Mouse (Mus musculus) layer of hippocampus, adult 18-20 months (tissue): Measurements from ENCODE around the gene St3gal6. TPM values are rescaled to one million over a fixed set of nuclear protein-coding genes. Genes with fewer than 3 reads are reported as not detected.

Experiments used
- DNase-seq, 2 experiments: peaks; one replicate each; pipeline ENCODE4 v3.0.0; 2022; ENCODE audit warnings: low spot score in 2 of 2
- long read RNA-seq: library from polyadenylated mRNA; stranded (forward); transcript quantifications from one replicate; pipeline ENCODE4 v2.0.0, GENCODE M21; 2021
- total RNA-seq, 2 experiments: library from RNA; stranded (reverse); gene quantifications; 2 replicates each; pipeline ENCODE4 v1.2.3; 2021

St3gal6 gene
- total RNA-seq = 10 to 100 TPM; 13.8 to 14.1 TPM
- long read RNA-seq, full-length matches to known transcripts = 4 of 6 reads
- long read RNA-seq, partial matches to known transcripts = 0 of 6 reads
- long read RNA-seq, other reads (novel, unspliced or antisense) = 2 of 6 reads

DNA sequence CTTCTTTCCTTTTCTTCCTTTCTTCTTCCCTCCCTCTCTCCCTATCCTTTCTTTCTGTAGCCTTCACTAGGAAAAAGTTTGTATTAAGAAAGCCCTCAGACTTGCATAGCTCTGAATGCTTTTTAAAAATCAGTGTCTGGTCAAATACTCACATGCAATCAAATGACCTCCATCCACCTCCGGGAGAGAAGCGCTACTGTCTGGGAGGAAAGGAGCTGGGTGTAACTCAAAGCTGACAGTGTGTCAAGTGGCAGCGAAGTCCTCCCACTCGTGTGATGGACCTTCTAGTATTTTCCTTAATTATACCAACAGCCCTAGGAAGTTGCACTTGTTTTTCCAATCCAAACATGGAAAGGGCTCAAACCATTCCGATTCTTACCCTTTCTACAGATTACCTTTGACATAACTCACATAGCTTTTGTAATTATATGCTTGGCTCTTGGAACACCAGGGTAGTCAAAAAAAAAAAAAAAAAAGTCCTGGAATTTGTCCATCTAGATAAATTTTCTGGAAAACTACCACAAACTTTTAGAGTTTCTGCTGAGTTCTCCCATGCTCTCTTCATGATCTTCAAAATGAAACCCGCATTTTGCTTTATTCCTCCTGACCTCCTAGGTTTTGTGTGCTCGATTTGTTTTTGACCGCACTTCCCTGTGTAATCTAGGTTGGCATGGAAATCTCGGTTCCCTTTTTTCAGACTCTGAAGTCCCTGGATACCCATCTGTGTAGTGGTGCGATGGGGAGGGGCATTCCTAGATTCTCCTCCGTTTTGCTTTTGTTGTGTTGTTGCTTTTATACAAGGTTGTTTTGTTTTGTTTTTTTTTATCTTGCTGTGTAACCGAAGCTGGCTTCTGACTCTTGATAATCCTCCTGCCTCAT lies at the start of gene St3gal6:
Gene St3gal6 (minus strand): TSS at position 272 of the 879 bp plus-strand sequence.
- DNase-seq = no peak

GRCm38 (mm10) chr16:58570694-58571264 lies 46.7 kb upstream of the St3gal6 start:
- no peak for DNase-seq

- DNase-seq = no peak
These were observed 37.2 kb upstream of the St3gal6 start for GRCm38 (mm10) chr16:58561196-58561595.

DNA sequence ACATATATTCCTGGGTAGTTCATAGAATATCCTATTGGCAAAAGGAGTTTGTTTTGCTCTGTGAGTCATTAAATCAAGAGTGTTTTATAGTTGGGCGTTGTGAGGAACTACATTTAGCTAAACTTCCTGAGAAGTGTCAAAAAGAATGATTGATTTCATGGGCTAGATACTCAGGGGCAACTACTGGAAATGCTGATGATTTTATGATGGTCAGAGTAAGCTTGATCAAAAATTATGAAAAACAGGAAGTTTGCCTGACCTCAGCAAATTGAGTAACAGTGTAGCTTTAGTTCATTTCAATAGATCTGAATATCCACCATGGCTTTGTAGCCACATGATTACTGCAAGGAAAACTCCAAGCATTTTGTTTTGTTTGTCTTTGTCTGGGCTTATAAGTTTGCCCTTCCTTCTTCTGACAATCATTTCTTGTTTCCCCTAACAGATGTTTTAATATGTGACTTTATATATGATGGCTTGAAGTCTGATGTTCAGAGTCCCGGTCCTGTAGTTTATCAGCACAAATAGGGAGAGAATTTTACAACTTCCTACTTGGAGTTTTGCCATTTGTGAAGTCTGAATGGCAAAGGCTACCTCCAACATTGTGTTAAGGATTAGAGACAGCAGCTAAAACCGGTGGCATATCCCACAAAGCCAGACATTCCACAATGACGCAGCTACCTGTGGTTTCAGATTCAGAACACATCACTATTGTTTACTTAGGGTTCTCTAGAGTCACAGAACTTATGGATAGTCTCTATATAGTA lies 32.2 kb upstream of the St3gal6 start:
- DNase-seq = no peak

DNA sequence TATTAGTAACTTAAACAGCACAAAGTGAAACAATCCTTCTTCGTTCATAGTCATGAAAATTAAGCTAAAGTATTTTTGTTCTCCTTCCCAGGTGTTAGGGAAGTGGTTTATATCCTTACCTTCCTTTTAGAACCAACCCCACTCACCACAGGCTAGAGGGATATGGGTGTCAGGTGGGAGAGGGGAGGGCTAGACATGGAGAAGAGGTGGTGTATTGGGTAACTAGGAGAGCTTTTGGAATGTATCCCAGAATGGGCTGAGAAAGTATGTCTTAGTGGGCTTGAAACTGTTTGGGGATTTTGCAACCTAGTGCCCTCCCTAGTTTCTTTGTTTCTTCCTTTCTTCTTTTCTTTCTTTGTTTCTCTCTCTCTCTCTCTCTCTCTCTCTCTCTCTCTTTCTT lies 30.6 kb upstream of the St3gal6 start:
- DNase-seq = no peak

GRCm38 (mm10) chr16:58548042-58548441 lies 24.0 kb upstream of the St3gal6 start:
- no peak for DNase-seq

- DNase-seq = no peak
These were observed 22.1 kb upstream of the St3gal6 start for GRCm38 (mm10) chr16:58546128-58546527.

DNA sequence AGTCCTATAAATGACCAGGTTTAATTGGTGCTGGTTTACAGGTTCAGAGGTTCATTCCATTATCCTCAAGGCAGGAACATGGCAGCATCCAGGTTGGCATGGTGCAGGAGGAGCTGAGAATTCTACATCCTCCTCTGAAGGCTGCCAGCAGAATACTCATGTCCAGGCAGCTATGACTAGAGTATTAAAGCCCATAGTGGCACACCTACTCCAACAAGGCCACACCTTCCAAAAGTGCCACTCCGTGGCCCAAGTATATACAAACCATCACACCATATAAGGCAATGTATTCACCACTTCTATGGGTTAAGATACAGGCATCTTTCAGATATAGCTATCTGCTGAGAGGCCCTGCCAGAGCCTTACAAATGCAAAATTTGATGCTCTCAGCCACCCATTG lies 15.4 kb upstream of the St3gal6 start:
- no peak for DNase-seq

DNA sequence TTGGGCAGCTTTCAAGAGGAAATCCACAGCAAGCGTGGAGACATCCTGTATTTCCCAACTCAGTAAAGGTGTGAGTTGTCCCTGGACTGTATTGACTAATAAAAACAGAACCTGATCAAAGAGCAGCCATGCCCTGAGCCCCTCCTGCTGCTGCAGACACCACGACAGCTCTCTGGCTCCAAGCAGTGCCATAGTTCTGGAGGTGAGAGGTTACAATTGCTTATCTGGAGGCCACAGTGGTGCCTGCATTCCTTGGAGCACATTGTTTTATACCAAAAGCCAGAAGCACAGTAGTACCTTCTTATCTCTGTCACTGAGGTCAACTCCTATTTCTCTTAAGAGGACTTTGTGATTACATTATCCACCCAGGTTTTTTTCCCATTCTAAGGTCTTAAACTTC lies 15.0 kb upstream of the St3gal6 start:
- DNase-seq = no peak

- no peak for DNase-seq
These were observed 12.0 kb upstream of the St3gal6 start for GRCm38 (mm10) chr16:58536076-58536475.

- no peak for DNase-seq
These were observed 11.2 kb upstream of the St3gal6 start for GRCm38 (mm10) chr16:58535236-58535635.

- no peak for DNase-seq
These were observed 10.5 kb upstream of the St3gal6 start for GRCm38 (mm10) chr16:58534245-58535142.

DNA sequence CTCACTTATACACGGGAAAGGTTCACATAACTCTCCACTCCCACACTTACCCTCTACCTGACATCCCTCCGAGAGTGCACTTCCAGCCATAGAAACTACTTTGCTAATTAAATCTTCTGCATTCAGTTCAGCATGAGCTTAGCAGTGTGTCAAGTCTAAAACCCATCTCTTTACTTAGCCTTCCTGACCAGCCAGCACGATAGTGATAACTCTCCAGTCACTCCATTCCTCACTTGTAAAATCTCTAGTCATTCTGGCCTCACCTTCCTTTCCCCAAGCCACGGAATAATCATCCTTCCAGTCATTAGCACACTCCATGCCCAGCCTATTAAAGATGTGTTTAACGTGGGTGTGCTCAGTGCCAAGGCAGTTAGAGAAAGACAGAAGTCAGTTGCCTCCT lies 9.7 kb upstream of the St3gal6 start:
- DNase-seq = no peak

DNA sequence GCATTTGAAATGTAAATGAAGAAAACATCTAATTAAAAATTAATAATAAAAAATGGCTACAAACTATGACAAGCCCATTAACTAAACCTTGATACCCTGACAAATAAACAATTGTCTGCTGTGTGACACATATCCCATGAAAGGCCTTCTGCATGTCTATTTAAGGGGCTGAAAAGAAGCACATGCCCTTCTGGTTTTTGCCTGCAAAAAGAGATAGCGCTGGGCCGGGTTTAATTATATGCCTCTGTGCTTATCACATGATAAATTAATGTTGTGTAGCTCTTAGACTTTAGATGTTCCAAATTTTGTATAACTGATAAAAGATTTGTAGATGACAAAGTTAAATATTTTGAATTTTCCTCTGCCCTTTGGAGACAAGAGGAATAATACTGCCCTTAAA lies 9.2 kb upstream of the St3gal6 start:
- DNase-seq = no peak

- no peak for DNase-seq
These were observed 8.5 kb upstream of the St3gal6 start for GRCm38 (mm10) chr16:58532511-58532910.

- no peak for DNase-seq
These were observed 3.8 kb upstream of the St3gal6 start for GRCm38 (mm10) chr16:58527817-58528216.

- DNase-seq = no peak
These were observed 2.7 kb upstream of the St3gal6 start for GRCm38 (mm10) chr16:58526729-58527128.

- DNase-seq = no peak
These were observed 1.8 kb upstream of the St3gal6 start for GRCm38 (mm10) chr16:58525832-58526231.

DNA sequence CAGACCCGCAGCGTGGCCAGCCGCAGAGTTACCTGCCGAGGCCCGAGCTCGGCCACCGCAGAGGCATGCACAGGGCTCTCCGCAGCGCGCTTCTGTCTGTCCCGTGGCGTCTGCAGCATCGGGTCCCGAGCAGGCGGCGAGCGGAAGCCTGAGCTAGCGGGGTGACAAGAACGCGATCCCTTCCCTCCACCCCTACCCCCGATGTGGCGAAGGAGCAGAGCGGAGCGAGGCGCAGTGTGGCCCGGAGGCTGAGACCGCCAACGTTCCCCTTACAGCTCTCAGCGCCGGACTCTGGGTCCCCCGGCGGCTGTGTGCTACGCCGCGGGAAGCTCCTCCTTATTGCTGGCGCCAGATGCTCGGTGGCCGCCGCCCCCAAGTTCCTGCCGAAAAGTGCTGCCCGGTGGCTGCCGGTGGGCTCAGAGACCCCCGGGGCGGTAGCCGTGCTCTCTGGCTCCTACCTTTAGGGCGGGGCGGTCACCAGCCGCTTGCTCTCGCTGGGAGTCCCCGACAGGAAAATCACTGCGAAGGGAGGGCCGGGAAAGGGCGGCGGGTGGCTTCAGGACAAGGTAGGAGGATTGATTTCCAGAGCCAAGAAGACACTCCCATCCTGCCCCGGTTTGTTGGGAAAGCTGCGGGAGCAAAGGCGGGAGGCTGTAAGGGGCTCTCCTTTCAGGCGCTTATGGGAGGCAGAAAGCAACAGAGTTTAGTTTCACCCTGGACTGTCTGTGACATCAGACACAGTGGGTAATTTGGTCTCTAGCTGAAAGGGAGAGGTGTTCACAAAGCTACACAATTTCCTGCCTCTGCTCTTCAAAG lies 791 bp downstream of the St3gal6 start:
- peak in 1 of 2 experiments; percentile 34 for DNase-seq

DNA sequence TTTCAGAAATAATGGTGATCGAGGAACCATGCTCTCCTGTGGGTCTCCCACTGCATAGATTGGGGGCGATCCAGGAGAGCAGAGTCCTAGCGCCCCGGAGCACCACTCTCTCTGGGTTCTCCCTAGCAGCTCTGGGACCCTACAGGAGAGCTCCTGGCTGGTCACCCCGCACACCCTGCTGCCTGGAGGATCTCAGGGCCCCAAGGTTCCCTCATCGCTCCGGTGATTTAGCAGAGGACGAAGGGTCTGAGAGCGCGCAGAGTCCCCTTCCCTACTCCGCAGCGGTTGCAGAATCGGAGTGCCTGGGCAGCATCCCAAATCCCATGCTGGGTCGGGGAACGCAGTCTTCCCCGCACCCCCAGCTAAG lies 1.4 kb downstream of the St3gal6 start:
- no peak for DNase-seq
